Mouse (Mus musculus) heart, embryonic 11.5 days (tissue): Measurements from ENCODE around the gene Smarca4. TPM values are rescaled to one million over a fixed set of nuclear protein-coding genes. Genes with fewer than 3 reads are reported as not detected.
A peak's percentile ranks its signal among the peaks of the same experiment; 100 is the strongest.
"Not testable (repeated sequence)": the region's sequence is repeated elsewhere in the genome, so short reads cannot be mapped to it uniquely, and the experiment has no call there.

ENCODE experiments used
- ATAC-seq: fragments of 200-750 bp; cut with Nextera tagmentation; replicated peaks from 2 replicates; pipeline ENCODE4 v1.8.0; 2017; ENCODE audit warnings: moderate library complexity; ENCODE audit not compliant: insufficient number of reproducible peaks, low FRiP score, low TSS enrichment
- H3K27ac ChIP-seq: fragments of 300-500 bp; sonication (generic); 2 replicates; pipeline ENCODE4 v1.5.1; 2014; ENCODE audit warnings: mild to moderate bottlenecking, low read depth, low read length
- H3K27me3 ChIP-seq: fragments of 300-500 bp; sonication (generic); 2 replicates; pipeline ENCODE4 v1.6.1; 2014; ENCODE audit warnings: mild to moderate bottlenecking, low read length, mixed read lengths; ENCODE audit not compliant: control insufficient read depth, insufficient read depth
- H3K36me3 ChIP-seq: fragments of 300-500 bp; sonication (generic); 2 replicates; pipeline ENCODE4 v1.6.1; 2014; ENCODE audit warnings: mild to moderate bottlenecking, low read length, moderate library complexity, mixed read lengths; ENCODE audit not compliant: control insufficient read depth, insufficient read depth
- H3K4me1 ChIP-seq: fragments of 300-500 bp; sonication (generic); 2 replicates; pipeline ENCODE4 v1.6.1; 2014; ENCODE audit warnings: low read length; ENCODE audit not compliant: control insufficient read depth, insufficient read depth
- H3K4me2 ChIP-seq: fragments of 300-500 bp; sonication (generic); 2 replicates; pipeline ENCODE4 v1.6.1; 2014; ENCODE audit warnings: mild to moderate bottlenecking, moderate library complexity
- H3K4me3 ChIP-seq: fragments of 300-500 bp; sonication (generic); 2 replicates; pipeline ENCODE4 v1.5.1; 2014; ENCODE audit warnings: low read depth, low read length
- H3K9ac ChIP-seq: fragments of 300-500 bp; sonication (generic); 2 replicates; pipeline ENCODE4 v1.6.1; 2014; ENCODE audit warnings: mild to moderate bottlenecking, low read depth, low read length, moderate library complexity
- H3K9me3 ChIP-seq: fragments of 300-500 bp; sonication (generic); replicated peaks from 2 replicates; pipeline ENCODE4 v1.6.1; 2016; ENCODE audit warnings: low read length; ENCODE audit not compliant: control insufficient read depth
- WGBS: fragments of 180-500 bp; shearing (Covaris S2); extraction: QIAGEN DNeasy Blood & Tissue Kit; methylation state at CpG from one replicate; pipeline ENCODE4 v1.1.7; 2014; ENCODE audit not compliant: insufficient replicate concordance; 5-methylcytosine and 5-hydroxymethylcytosine counted together
- polyA plus RNA-seq: library from polyadenylated mRNA; unstranded; fragments of >200 nt; fragmentation: Nextera tagmentation; extraction: Ambion mirVana; gene quantifications from 2 replicates; pipeline ENCODE4 v1.2.1, GENCODE M21; 2014

Smarca4 gene
- polyA plus RNA-seq, 1 experiment from 2014 or later = 77.4 TPM

DNA sequence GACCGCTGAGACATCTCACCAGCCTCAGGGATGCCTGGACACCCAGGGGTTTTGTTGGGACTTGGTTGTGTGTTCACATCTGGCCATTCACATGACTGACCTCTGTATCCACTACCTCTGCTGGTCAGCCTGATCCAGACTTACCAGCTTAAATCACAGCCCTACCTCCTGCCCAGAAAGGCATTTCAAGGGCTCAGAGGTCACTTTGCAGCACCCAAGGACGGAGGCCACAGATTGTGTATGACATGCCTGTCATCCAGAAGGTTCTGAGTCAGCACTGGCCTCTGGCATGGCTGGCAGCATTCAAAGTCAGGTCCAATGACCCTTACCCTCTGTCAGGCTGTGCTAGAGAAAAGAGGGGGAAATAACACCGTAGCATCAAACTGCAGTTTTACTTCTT lies 74.1 kb downstream of the Smarca4 start:
- H3K36me3 ChIP-seq = peaks cover 32% of the 10 kb centered on the region

DNA sequence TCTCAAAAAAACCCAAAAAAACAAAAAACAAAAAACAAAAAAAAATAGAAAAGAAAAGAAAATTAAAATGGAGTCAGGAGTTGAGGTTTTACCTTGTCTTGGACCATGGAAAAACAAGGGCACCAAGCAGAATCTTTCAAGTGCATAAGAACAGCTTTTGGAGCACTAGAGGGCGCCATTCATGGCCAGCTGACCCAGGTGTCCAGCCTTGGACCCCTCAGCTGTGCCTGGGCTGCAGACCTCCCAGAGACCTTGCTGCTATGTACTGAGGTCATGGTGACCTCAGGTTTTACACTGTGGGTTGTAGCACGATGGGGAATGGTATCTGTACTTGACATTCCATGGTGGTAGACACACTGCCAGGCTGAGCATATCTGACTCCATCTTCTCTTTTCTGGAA lies 75.9 kb downstream of the Smarca4 start:
- no peak overlapping the region for H3K4me3 ChIP-seq
- WGBS = 26% methylated on average over 2 of the region's 2 CpGs
- H3K4me1 ChIP-seq = 0 out of 2 replicates have a peak, but pooled peaks cover 11% of the 10 kb centered on the region
- no peak overlapping the region for H3K9ac ChIP-seq
- no peak; the same call in 1 of the 2 replicates for ATAC-seq
- H3K36me3 ChIP-seq = peaks cover 28% of the 10 kb centered on the region
- H3K9me3 ChIP-seq = no peaks in the 10 kb centered on the region
- no peak overlapping the region for H3K27ac ChIP-seq
- H3K27me3 ChIP-seq = no peaks in the 10 kb centered on the region
- H3K4me2 ChIP-seq = no peak overlapping the region

More for the DNA sequence above, 74.1 kb downstream of the Smarca4 start:
- H3K9me3 ChIP-seq = no peaks in the 10 kb centered on the region
- no peaks in the 10 kb centered on the region for H3K27me3 ChIP-seq
- H3K4me3 ChIP-seq = no peak overlapping the region
- WGBS = 77% methylated on average over 3 of the region's 3 CpGs
- 0 out of 2 replicates have a peak, but pooled peaks cover 11% of the 10 kb centered on the region for H3K4me1 ChIP-seq
- no peak overlapping the region for H3K9ac ChIP-seq
- 0 out of 2 replicates have a peak overlapping the region, but pooled peaks have one; percentile 15 for H3K27ac ChIP-seq
- no peak overlapping the region for H3K4me2 ChIP-seq
- no peak for ATAC-seq

DNA sequence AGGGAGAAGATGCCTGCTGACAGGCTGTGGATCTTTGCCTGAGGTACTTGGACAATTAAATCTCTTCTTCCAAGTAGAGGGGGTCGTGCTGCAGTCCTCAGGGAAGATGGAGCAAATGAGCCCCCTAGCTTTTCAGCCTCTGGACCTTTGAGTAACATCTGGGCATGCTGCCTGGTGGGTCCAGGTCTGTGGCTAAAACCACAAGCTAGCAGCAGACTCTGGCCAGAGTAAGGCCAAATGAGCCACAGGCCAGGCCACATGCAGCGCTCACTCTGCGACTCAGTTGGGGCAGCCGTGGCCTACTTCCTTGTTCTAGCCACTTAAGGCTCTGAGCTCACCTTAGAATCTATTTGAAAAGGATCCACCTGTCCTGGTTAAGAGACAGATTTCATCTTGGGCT lies 76.5 kb downstream of the Smarca4 start:
- Histone ChIP-seq H3K4me3 (no peak overlapping the region), H3K4me2 (no peak overlapping the region), H3K9me3 (no peaks in the 10 kb centered on the region), H3K36me3 (peaks cover 23% of the 10 kb centered on the region), H3K4me1 (0 out of 2 replicates have a peak, but pooled peaks cover 11% of the 10 kb centered on the region), H3K27me3 (no peaks in the 10 kb centered on the region), H3K9ac (no peak overlapping the region), H3K27ac (no peak overlapping the region)
- no peak for ATAC-seq
- 97% methylated on average over 4 of the region's 4 CpGs for WGBS

DNA sequence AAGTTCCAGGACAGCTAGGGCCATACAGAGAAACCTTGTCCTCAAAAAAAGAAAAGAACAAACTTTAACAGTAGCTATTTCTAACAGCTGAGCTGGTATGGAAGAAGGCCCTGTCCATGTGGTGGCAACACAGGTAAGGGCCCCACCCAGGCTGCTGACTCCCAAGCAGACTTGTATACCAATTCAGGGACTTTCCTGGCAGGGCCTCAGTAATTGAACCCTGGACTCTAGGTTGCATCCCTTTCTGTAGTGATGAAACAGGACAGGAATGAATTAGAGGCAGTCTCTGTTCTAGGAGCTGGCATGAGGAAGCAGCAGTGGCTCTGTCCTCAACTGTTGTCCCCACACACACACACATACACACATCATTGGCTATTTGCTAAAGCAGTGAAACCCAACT lies 78.1 kb downstream of the Smarca4 start:
- Histone ChIP-seq H3K4me3 (no peak overlapping the region), H3K27me3 (no peaks in the 10 kb centered on the region), H3K36me3 (peaks cover 23% of the 10 kb centered on the region), H3K4me2 (no peak overlapping the region), H3K9me3 (no peaks in the 10 kb centered on the region), H3K9ac (no peak overlapping the region), H3K27ac (no peak overlapping the region), H3K4me1 (0 out of 2 replicates have a peak, but pooled peaks cover 3% of the 10 kb centered on the region)
- ATAC-seq = no peak

DNA sequence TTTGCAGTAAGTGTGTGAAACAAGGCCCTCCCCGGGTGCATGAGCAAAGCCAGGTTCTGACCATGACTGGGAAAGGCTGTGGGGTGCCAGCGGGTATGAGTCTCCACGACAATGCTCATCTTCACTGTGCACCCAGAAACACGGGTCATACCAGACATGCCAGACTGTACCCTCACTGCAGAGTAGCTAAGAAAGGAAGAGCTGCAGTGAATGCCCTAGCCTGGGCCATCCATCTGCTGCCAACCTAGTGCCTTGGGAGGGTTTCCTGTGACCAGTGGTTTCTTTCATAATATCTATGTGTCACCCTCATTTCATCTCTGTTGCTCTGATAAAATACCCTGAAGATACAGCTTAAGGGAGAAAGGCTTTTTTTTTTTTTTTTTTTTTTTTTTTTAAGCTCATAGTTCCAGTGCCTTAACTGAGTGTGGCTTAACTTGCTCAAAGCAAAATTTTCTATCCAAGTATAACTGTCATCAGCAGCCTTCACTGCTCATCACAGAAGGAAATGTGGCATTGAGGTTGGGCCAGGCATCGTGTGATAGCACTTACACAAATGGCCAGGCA lies 79.3 kb downstream of the Smarca4 start:
- ATAC-seq = no peak
- no peaks in the 10 kb centered on the region for H3K27me3 ChIP-seq
- H3K36me3 ChIP-seq = peaks cover 28% of the 10 kb centered on the region
- no peak overlapping the region for H3K27ac ChIP-seq
- no peak overlapping the region for H3K4me3 ChIP-seq
- 90% methylated on average over 5 of the region's 5 CpGs for WGBS
- H3K4me2 ChIP-seq = no peak overlapping the region
- no peaks in the 10 kb centered on the region for H3K9me3 ChIP-seq
- H3K4me1 ChIP-seq = no peaks in the 10 kb centered on the region
- H3K9ac ChIP-seq = no peak overlapping the region

DNA sequence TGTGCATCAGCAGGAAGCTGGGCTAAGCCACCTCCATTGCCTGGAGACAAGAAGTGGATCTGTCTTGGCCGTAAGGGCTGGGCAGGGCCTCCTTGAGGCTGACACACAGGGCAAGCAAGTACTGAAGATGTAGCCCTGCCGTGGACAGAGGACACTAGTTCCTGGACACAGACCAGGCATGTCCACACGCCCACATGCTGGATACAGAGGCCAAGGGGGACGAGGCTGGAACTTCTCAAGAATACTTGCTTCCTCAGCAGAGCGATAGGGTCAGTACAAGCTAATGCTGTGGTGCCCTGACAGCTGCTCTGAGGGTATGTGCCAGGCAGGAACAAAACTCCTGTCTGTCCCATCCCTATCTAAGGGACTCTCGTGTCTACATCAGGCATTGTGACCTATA lies 81.2 kb downstream of the Smarca4 start:
- Histone ChIP-seq H3K4me2 (no peak overlapping the region), H3K27ac (no peak overlapping the region), H3K4me1 (no peaks in the 10 kb centered on the region), H3K9me3 (no peaks in the 10 kb centered on the region), H3K9ac (no peak overlapping the region), H3K36me3 (peaks cover 45% of the 10 kb centered on the region), H3K4me3 (no peak overlapping the region), H3K27me3 (no peaks in the 10 kb centered on the region)
- 76% methylated on average over 6 of the region's 6 CpGs for WGBS
- ATAC-seq = no peak

DNA sequence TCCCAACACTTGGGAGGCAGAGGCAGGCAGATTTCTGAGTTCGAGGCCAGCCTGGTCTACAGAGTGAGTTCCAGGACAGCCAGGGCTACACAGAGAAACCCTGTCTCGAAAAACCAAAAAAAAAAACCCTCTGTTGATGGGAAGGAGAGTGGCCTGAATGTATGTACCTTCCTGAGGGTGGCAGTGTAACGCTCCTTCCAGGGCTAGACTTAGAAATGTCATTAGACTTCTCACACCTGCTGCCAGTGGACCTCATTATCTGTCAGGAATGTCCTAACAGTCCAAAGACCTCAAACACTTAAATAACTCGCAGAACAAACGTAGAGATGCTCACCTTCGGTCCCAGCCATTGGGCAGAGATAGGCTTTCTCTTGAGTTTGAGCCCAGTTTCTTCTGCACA lies 83.3 kb downstream of the Smarca4 start:
- ATAC-seq, H3K27ac ChIP-seq, H3K9me3 ChIP-seq, H3K4me3 ChIP-seq, H3K4me1 ChIP-seq, H3K27me3 ChIP-seq, H3K4me2 ChIP-seq, H3K9ac ChIP-seq: not testable (repeated sequence)
- H3K36me3 ChIP-seq = peaks cover 47% of the 10 kb centered on the region
- 75% methylated on average over 6 of the region's 6 CpGs for WGBS

DNA sequence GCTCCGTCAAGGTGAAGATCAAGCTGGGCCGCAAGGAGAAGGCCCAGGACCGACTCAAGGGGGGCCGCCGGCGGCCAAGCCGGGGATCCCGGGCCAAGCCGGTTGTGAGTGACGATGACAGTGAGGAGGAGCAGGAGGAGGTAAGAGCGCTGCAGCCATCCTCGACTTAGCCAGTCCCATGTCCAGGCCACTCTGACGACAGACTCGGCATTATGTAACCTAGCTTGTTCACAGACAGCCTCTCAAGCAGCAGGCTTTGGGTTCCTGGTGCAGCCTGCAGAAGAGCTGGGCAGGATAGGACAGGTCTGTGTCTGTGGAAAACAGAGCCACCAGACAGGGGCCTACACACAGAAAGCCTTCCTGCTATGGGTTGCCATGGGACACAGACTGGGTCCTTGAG lies 85.1 kb downstream of the Smarca4 start:
- 93% methylated on average over 14 of the region's 14 CpGs for WGBS
- H3K4me2 ChIP-seq = no peak overlapping the region
- ATAC-seq = no peak

DNA sequence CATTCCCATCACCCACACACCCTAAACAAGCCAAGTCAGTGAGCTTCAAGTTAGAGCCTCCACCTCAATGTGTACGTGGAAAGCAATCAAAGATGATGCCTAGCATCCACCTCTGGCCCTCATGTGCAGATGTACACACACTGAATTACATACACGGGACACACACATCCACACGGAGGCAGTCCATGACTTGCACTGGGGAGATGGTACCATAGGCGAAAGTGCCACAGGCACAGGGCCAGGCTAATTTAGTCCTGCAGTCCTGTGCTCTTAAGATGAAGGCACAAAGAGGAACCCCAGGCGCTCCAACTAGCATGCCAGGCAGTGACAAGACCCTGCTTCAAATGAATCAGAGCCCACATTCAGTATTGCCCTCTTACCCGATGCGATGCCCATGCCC lies 87.5 kb downstream of the Smarca4 start:
- no peak overlapping the region for H3K9ac ChIP-seq
- no peak overlapping the region for H3K4me3 ChIP-seq
- WGBS = 93% methylated on average over 7 of the region's 7 CpGs
- no peaks in the 10 kb centered on the region for H3K4me1 ChIP-seq
- no peak overlapping the region for H3K4me2 ChIP-seq
- no peaks in the 10 kb centered on the region for H3K27me3 ChIP-seq
- H3K9me3 ChIP-seq = no peaks in the 10 kb centered on the region
- H3K36me3 ChIP-seq = peaks cover 57% of the 10 kb centered on the region
- ATAC-seq = no peak
- no peak overlapping the region for H3K27ac ChIP-seq

More for the DNA sequence above, 85.1 kb downstream of the Smarca4 start:
- H3K4me1 ChIP-seq = no peaks in the 10 kb centered on the region
- no peak overlapping the region for H3K9ac ChIP-seq
- H3K4me3 ChIP-seq = no peak overlapping the region
- H3K27me3 ChIP-seq = no peaks in the 10 kb centered on the region
- H3K27ac ChIP-seq = no peak overlapping the region
- H3K9me3 ChIP-seq = no peaks in the 10 kb centered on the region
- peaks cover 48% of the 10 kb centered on the region for H3K36me3 ChIP-seq
